Comparison of ENCODE assay signal across 16 mouse cellular contexts in genomic region chr10:70303203-70303602, GRCm38 (mm10). TPM values are rescaled to one million over a fixed set of nuclear protein-coding genes. Genes with fewer than 3 reads are reported as not detected.
DNase-seq lines count a peak whose midpoint lies in the region; ATAC-seq and TF ChIP-seq lines count a peak whose summit lies in the region.
"Had no signal": no experiment of that assay in that cellular context is flagged by ENCODE, and none has a peak within 500 bp of the region (broad histone marks: within the 10 kb centered on the region; RNA-seq: fewer than 3 reads in every experiment).

No protein-coding gene starts in this region.

- peak; percentile 20; the same call in 1 of the 2 replicates for TF ChIP-seq CTCF in heart, postnatal 0 days (IDR thresholded peaks at IDR 0.05; ENCODE audit: low read depth)
- TF ChIP-seq CTCF in liver, postnatal 0 days (IDR thresholded peaks at IDR 0.05; ENCODE audit: low read depth): peak; percentile 50

- no peak overlapping the region for H3K4me3 ChIP-seq in heart, postnatal 0 days (ENCODE audit: low read depth, low read length)
- H3K4me3 ChIP-seq in liver, postnatal 0 days (ENCODE audit: low read depth, low read length): no peak overlapping the region
- no peak overlapping the region for H3K4me3 ChIP-seq in liver, embryonic 11.5 days (ENCODE audit: low read depth, low read length)
- H3K4me3 ChIP-seq: embryonic facial prominence, embryonic 15.5 days; forebrain, embryonic 15.5 days had no signal

- H3K9ac ChIP-seq in heart, postnatal 0 days (replicated peaks; ENCODE audit: low read depth, low read length): no peak overlapping the region
- no peak overlapping the region for H3K9ac ChIP-seq in liver, postnatal 0 days (replicated peaks)
- no peak overlapping the region for H3K9ac ChIP-seq in liver, embryonic 11.5 days (ENCODE audit: low read depth, low read length)
- H3K9ac ChIP-seq: embryonic facial prominence, embryonic 15.5 days; forebrain, embryonic 15.5 days had no signal

- H3K9me3 ChIP-seq in heart, postnatal 0 days (replicated peaks; ENCODE audit: control insufficient read depth, low read length): no peaks in the 10 kb centered on the region
- no peaks in the 10 kb centered on the region for H3K9me3 ChIP-seq in liver, postnatal 0 days (ENCODE audit: low read length)
- H3K9me3 ChIP-seq in liver, embryonic 11.5 days (ENCODE audit: control insufficient read depth, low read length): no peaks in the 10 kb centered on the region
- H3K9me3 ChIP-seq: embryonic facial prominence, embryonic 15.5 days; forebrain, embryonic 15.5 days had no signal

- ATAC-seq in heart, postnatal 0 days (ENCODE audit: insufficient read depth, low read depth): no peak
- no peak for ATAC-seq in liver, postnatal 0 days
- no peak for ATAC-seq in liver, embryonic 11.5 days (replicated peaks; ENCODE audit: low FRiP score)
- ATAC-seq: forebrain, embryonic 15.5 days had no signal

- TF ChIP-seq EP300 in heart, postnatal 0 days (IDR thresholded peaks at IDR 0.05; ENCODE audit: low read depth): no peak
- no peak for TF ChIP-seq EP300 in liver, postnatal 0 days (IDR thresholded peaks at IDR 0.05; ENCODE audit: low read depth)

- H3K4me1 ChIP-seq in heart, postnatal 0 days (ENCODE audit: control insufficient read depth, insufficient read depth): peaks cover 4% of the 10 kb centered on the region; the same call in 1 of the 2 replicates
- H3K4me1 ChIP-seq in liver, postnatal 0 days (ENCODE audit: insufficient read depth): no peaks in the 10 kb centered on the region
- no peaks in the 10 kb centered on the region for H3K4me1 ChIP-seq in liver, embryonic 11.5 days (replicated peaks; ENCODE audit: control insufficient read depth, insufficient read depth, low read length)
- H3K4me1 ChIP-seq: forebrain, embryonic 15.5 days had no signal

- DNase-seq in heart, postnatal 0 days (ENCODE audit: low spot score): no peak
- no peak for DNase-seq in heart, adult 9 months (ENCODE audit: low spot score in 2 of 2)
- DNase-seq in liver, postnatal 0 days: no peak
- DNase-seq in liver, embryonic 11.5 days (ENCODE audit: low spot score): no peak
- DNase-seq in A20 (ENCODE audit: low read depth, low spot score) (peak; percentile 31), R1 (ENCODE audit: low read depth, low spot score) (peak; percentile 86)
- DNase-seq in frontal cortex, postnatal 25 days (ENCODE audit: low spot score in 2 of 2): no peak
- DNase-seq in urinary bladder, adult 18-20 months (ENCODE audit: low spot score in 2 of 2): no peak
- DNase-seq: cerebellum, postnatal 25 days; gastrocnemius, postnatal 25 days; heart, postnatal 10 days; kidney, adult 18-20 months had no signal

- no peaks in the 10 kb centered on the region for H3K36me3 ChIP-seq in heart, postnatal 0 days (replicated peaks; ENCODE audit: control insufficient read depth, insufficient read depth, low read length)
- H3K36me3 ChIP-seq in liver, postnatal 0 days (replicated peaks; ENCODE audit: insufficient read depth, low read length): no peaks in the 10 kb centered on the region
- H3K36me3 ChIP-seq in liver, embryonic 11.5 days (ENCODE audit: control insufficient read depth, insufficient read depth, low read length): no peaks in the 10 kb centered on the region
- H3K36me3 ChIP-seq: embryonic facial prominence, embryonic 15.5 days; forebrain, embryonic 15.5 days; G1E had no signal

- no peak overlapping the region for H3K4me2 ChIP-seq in heart, postnatal 0 days (ENCODE audit: low read depth, low read length)
- no peak overlapping the region for H3K4me2 ChIP-seq in liver, postnatal 0 days (ENCODE audit: low read depth, low read length)
- H3K4me2 ChIP-seq in liver, embryonic 11.5 days: no peak overlapping the region
- H3K4me2 ChIP-seq: embryonic facial prominence, embryonic 15.5 days; forebrain, embryonic 15.5 days had no signal

- WGBS in heart, postnatal 0 days: 80% methylated on average over 6 of the region's 6 CpGs
- WGBS in liver, postnatal 0 days (ENCODE audit: insufficient replicate concordance): 74% methylated on average over 6 of the region's 6 CpGs
- 74% methylated on average over 6 of the region's 6 CpGs for WGBS in liver, embryonic 11.5 days

- no peaks in the 10 kb centered on the region for H3K27me3 ChIP-seq in heart, postnatal 0 days (ENCODE audit: control insufficient read depth, insufficient read depth, low read length)
- no peaks in the 10 kb centered on the region for H3K27me3 ChIP-seq in liver, postnatal 0 days (ENCODE audit: insufficient read depth, low read length)
- H3K27me3 ChIP-seq in liver, embryonic 11.5 days (replicated peaks; ENCODE audit: control insufficient read depth, insufficient read depth, low read length): no peaks in the 10 kb centered on the region
- H3K27me3 ChIP-seq: embryonic facial prominence, embryonic 15.5 days; forebrain, embryonic 15.5 days had no signal

- H3K27ac ChIP-seq in heart, postnatal 0 days (ENCODE audit: low read depth): no peak overlapping the region
- no peak overlapping the region for H3K27ac ChIP-seq in liver, postnatal 0 days (ENCODE audit: low read depth)
- H3K27ac ChIP-seq in liver, embryonic 11.5 days (ENCODE audit: low read depth, low read length): no peak overlapping the region
- H3K27ac ChIP-seq: embryonic facial prominence, embryonic 15.5 days; forebrain, embryonic 15.5 days; macrophage had no signal

RNA-seq across cellular contexts. Expression of gene Slc16a9, which starts 58.3 kb away (rescaled TPM):
- 1.6 and 2.0 TPM in 2 replicates for total RNA-seq in heart, postnatal 0 days (2014; rRNA removed; ENCODE audit: low replicate concordance)
- 0.77 and 0.86 TPM in 2 replicates for polyA plus RNA-seq in heart, postnatal 0 days (2015; fragmentation: Nextera tagmentation; extraction: Ambion mirVana)
- 1.1 and 1.2 TPM in 2 replicates for polyA plus RNA-seq in liver, postnatal 0 days (2015; fragmentation: Nextera tagmentation; extraction: Ambion mirVana)
- polyA plus RNA-seq in liver, embryonic 11.5 days (2014; fragmentation: Nextera tagmentation; extraction: Ambion mirVana): 0.64 and 1.0 TPM in 2 replicates
- polyA plus RNA-seq: G1E had no signal

Comparison
In these comparisons a context has a peak if more than half of its experiments do, and no peak if none do; other contexts are left out.
1. DNase-seq: peak in A20 (single experiment) and R1 (single experiment); none in heart, postnatal 0 days (single experiment), heart, adult 9 months (0 of 2), liver, postnatal 0 days (single experiment), liver, embryonic 11.5 days (single experiment), frontal cortex, postnatal 25 days (0 of 2) and urinary bladder, adult 18-20 months (0 of 2).